Mouse (Mus musculus) liver, postnatal 0 days (tissue): ENCODE measurements around the gene Snai1.

ENCODE experiments used
- CTCF ChIP-seq: sonication (generic); IDR thresholded peaks from 2 replicates; pipeline ENCODE4 v1.5.1; 2016; ENCODE audit warnings: antibody characterized with exemption, low read depth
- EP300 ChIP-seq: IDR thresholded peaks from 2 replicates; pipeline ENCODE4 v1.6.1; 2016; ENCODE audit warnings: antibody characterized with exemption, low read depth, mild to moderate bottlenecking

GRCm38 (mm10) chr2:167578521-167578920, 40.5 kb downstream of the Snai1 start:
- TF ChIP-seq EP300 (no peak), CTCF (no peak)
